Mouse (Mus musculus) spleen, postnatal 36 days (tissue): ENCODE measurements around the gene Med15.
A peak's percentile ranks its signal among the peaks of the same experiment; 100 is the strongest.

Experiments
- DNase-seq, 2 experiments: peaks; one replicate each; pipeline ENCODE4 v3.0.0; 2022; ENCODE audit warnings: low spot score in 2 of 2, mixed read lengths in 1 of 2

Med15 gene

DNA sequence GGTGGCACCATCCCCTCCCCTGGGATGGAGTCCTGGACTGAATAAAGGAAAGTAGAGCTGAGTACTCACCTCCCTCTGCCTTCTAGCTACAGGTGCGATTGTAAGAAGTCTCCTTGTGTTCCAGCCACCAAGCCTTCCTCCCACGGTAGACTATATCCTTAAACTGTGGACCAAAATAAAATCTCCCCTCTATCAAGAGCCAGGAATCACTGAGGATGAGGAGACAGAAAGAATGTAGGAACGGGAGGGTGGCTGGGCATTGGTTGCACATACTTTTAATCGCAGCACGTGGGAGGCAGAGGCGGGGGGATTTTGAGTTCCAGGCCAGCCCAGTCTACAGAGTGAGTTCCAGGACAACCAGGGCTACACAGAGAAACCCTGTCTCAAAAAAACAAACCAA, 260 bp downstream of the Med15 start:
- no peak for DNase-seq

DNA sequence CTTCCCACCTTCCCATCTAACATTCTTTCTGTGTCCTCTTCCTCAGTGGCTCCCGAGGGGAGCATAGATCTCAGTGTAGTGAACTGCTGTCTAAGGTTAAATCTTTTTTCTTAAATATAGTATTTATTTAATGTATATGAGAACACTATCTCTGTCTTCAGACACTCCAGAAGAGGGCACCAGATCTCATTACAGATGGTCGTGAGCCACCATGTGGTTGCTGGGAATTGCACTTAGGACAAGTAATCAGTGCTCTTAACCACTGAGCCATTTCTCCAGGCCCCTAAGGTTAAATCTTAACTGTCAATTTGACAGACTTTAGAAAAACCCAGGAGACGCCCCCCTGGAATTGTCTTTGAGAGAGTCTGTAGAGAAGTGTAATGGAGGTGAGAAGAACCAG, 670 bp downstream of the Med15 start:
- DNase-seq = no peak

DNA sequence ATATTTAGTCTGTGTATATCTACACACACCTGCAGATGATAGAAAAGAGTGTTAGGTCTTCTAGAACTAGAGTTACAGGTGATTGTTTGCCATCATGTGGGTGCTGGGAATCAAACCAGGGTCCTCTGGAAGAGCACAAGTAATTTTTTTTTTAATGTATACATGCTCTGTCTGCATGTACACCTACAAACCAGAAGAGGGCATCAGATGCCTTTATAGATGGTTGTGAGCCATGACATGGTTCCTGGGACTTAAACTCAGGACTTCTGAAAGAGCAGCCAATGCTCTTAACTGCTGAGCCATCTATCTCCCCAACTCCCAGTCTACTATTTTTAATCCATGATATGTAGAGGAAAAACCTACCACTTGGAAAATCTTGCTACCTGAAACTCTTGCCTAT, 2.7 kb downstream of the Med15 start:
- DNase-seq = no peak

DNA sequence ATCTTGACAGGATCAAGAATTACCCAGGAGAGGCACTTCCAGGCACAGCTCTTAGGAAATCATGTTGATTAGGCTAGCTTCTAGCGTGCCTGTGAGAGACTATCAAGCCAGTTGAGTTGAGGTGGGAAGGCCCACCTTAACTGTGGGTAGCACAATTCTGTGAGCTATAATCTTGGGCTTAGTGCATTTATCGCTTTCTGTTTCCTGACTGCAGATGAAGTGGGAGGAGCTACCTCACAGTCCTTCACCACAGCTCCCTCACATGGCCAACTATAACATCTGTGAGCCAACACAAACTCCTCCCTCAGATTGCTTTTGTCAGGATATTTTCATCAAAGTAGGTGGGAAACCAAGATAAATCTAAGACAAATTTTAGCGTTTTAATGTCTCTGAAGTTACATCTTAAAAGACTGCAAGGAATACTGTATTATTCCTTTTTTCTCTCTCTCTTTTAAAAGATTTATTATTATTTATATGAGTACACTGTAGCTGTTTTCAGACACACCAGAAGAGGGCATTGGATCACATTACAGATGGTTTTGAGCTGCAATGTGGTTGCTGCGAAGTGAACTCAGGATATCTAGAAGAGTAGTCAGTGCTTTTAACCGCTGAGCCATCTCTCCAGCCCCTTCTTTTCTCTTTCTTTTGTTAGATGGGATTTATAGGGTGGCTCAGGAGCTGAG, 5.4 kb downstream of the Med15 start:
- peak; percentile 66 to 71 for DNase-seq

DNA sequence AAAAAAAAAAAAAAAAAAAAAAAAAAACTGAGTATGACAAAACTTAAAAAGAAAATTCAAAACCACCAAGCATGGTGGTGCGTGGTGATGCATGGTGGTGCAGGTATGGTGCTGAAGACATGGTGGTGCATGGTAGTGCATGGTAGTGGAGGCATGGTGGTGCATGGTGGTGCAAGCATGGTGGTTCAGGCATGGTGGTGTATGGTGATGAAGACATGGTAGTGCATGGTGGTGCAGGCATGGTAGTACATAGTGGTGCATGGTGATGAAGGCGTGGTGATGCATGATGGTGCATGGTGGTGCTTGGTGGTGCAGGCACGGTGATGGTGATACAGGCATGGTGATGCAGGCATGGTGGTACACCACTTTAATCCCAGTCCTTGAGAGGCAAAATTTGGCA, 8.2 kb downstream of the Med15 start:
- DNase-seq = no peak

DNA sequence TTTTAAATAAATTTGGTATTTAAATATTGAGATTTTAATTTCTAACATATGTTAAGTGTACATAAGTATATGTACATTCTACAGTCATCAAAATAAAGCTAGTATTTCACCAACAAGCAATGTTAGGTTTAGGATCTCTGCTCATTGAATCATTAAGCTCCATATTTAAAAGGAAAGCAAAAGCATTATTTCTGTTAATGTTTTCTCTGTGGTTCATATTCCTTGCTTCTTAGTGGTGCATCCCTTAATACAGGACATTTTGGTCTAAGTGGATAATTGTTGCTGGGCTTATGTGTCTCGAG, 9.4 kb downstream of the Med15 start:
- no peak for DNase-seq

DNA sequence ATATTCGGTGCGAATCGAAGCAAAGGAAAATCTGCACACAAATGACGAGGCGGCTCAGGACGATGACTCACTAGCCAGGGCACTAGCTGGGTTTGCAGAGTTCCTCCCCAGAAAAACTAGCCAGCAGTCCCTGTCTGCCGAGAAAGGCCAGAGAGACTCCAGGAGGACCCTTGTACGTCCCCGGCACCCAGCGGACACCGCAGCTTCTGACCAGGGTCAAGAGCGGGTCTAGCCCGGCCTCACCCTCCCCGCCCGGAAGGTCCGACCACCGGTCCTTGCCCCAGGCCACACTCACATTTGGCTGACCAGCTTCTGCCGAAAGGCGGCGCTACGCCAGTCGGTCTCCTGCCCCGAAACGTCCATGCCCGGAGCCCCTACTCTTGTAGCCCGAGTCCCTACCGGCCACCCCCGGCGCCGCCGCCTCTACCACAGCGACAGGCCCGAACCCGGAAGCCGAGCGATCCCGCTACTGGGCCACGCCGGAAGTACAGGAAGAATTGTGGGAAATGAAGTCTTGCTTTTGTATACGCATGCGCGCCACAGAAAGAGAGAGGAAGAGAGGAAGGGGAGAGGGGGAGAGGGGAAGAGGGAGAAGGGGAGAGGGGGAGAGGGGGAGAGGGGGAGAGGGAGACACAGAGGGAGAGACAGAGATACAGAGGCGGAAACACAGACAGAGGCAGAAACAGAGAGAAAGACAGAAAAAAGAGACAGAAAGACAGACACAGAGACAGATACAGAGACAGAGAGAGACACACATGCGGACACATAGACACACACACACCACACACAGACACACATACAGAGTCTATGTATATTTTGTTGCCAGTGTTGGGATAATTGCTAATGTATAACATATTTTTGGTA, 10.0 kb downstream of the Med15 start:
- peak; percentile 88 to 91 for DNase-seq

DNA sequence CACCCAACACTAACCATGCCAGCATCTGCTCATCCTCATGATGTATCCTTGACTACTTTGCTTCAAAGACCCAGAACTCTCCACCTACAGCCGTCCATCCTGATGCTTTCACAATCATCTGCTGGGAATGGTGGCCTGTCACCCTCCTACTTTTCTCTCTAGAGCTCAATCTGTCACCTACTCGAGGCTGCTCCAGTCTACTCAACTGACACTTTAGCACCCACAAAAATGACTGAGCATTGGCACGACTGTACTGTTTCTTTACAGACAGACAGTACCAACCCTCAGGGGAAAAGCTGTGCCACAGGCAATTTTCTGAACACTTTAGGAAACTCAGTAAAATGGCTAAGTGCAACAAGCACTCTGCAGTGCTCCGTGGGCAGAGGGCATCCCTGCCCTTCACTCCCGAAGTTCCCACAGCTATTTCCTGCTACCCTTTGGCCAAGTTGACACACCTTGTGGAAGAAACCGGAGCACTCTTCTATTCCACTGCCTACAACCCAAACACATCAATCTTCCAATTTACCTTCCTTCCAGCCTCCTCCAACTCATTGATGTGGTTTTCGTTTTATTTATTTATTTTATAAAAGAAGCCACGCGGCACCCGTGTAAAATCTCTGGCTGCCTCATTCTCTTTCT, 10.8 kb downstream of the Med15 start:
- no peak for DNase-seq

DNA sequence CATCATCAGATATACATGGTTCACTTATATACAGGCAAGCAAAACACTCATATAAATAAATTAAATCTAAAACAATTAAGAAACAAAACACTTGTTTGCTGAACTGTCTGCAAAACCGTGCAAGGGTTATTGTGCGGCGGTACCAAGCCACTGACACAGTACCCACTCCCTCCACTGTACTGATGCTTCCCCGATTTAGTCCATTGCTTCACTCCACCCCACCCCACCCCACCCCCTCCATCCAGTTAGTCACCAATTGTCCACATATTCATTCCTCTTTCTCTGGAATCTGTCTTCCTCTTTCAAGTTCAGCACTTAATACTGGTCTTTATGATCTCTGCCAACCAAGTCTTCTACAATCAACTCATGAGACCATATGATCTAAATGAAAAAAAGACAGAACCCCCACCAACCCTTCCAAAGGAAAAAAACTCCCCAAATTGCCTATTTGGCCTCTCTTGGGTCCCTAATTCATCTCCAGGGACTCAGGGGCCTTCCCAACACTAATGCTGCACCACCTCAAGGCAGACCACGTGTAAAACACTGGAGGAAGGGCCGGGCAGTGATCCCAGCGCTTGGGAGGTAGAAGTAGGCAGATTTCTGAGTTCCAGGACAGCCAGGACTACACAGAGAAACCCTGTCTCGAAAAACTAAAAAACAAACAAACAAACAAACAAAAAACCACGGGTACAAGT, 11.4 kb downstream of the Med15 start:
- DNase-seq = no peak

DNA sequence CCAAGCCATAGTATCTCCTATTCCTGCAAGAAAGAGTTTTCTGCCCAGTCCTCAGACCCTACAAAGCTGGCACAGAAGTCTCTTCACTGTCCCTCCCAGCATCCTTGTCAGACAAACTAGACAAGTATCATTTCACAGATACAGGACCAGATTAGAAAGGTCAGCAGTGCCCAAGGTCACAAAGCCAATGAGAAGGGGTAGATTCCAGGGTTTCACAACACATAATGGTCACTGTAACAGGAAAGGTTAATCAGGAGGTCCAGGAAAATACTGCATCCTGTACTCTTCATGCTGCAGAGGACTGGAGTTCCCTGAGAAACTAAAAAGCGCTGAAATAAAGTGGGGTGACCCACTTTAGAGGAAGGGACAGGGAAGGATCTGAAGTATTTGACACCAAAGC, 14.9 kb downstream of the Med15 start:
- DNase-seq = no peak

DNA sequence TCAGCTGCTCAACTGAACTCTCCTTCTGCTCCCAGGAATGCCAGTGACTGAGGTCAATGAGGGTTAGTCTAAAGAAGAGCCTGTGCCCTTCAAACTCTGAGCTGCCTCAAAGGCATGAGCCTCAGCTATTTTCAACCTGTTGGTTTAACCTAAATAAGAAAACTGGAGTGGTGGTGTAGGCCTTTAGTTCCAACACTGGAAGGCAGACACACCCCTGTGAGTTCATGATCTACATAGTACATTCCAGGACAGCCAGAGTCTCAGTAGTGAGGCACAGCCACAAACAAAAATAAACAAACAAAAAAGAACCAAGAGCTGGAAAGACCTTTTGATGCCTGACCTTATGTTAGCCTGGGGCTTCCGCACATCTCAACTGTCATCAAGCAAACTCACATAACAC, 25.1 kb downstream of the Med15 start:
- no peak for DNase-seq

DNA sequence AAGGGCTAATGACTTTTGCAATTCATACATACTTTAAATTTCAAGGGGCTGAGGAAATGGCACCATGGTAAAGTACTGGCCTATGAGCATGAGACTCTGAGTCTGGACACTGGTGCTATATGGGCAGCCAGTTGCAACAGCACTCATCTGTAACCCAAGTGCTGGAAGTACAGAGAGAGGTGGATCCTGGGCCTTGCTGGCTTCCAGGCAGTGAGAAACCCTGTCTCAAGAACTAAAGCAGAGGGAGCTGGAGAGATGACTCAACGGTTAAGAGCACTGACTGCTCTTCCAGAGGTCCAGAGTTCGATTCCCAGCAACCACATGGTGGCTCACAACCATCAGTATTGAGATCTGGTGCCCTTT, 31.7 kb downstream of the Med15 start:
- no peak for DNase-seq

DNA sequence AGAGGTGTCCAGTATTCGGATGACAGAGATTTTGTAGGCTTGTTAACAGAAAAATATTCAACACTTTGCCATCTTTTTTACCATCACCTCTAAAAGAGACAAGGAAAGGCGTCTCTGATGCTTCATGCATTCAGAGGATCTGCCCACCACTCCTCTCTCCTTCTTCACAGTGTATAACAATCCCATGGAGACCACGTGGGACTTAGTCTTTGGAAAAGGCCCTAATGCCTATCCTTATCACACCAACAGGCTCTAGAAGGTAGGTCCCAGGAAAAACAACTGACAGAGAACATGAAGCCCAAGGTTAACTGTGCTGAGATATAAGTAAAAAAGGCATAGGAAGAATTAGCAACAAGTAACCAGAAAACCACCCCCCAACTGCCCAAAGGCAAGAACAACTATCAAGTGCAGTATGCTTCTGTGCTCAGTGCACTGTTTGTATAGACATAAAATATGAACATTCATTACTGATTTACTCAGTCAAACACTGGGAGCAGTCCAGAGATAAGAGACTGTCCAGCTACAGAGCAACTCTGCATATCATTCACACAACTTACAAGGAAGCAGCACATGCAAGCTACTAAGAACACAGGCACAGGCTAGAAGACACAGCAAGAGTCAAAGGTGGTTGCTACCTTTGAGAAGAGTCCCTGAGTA, 32.2 kb downstream of the Med15 start:
- no peak for DNase-seq

DNA sequence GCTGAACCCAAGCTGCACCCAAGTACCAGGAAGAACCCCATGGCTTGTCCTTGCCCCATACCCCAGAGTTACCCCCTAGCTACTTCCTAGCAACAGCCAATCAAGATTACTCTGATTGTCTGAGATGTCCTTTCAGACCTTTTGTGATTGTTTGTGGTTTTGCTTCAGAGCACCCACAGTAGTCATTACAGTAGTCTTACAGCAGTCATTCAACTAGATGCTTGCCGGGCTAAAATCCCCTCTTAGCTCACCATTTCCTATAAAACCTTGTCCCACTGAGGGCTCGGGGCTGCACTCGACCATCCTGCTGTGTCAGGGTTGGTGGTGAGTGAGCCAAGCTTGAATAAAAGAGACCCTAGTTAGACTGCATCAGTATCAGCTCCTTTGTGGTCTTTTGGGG, 37.8 kb downstream of the Med15 start:
- DNase-seq = peak in 1 of 2 experiments; percentile 8

DNA sequence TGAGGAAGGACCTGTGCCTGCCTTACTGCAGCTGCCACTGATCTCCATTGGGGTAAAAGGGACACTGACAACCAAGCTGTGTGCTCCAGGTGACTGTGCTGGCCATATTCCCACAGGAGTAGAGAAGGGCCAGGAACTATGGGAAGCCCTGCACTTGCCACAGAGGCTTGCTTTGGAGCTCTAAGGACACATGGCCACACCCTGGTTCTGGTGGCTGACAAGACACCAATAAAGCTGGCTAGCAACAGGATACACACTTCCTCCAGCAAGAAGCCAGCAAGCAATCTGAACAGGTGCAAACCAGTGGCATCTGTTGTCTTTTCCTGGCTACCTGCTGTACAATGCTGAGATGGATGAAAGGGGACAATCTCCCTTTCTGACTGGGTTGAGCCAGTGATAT, 62.8 kb downstream of the Med15 start:
- DNase-seq = no peak

DNA sequence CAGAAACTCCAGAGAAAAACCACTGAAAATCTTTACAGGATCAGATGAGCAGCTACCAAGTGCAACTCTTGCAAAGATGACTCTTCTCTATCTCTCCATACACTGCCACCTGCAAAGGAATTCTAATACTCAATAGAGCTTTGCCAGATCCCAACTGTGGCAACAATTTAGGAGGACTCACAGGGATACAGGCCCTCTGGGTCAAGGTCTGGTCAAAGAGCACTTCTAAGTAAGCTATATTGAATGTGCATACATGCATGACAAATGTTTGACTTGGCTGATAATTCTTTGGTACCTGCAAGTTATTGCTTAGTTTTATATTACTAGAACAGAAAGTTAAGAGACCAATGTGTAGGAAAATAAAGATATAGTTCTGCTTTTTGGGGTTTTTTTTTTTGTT, 67.1 kb downstream of the Med15 start:
- no peak for DNase-seq

DNA sequence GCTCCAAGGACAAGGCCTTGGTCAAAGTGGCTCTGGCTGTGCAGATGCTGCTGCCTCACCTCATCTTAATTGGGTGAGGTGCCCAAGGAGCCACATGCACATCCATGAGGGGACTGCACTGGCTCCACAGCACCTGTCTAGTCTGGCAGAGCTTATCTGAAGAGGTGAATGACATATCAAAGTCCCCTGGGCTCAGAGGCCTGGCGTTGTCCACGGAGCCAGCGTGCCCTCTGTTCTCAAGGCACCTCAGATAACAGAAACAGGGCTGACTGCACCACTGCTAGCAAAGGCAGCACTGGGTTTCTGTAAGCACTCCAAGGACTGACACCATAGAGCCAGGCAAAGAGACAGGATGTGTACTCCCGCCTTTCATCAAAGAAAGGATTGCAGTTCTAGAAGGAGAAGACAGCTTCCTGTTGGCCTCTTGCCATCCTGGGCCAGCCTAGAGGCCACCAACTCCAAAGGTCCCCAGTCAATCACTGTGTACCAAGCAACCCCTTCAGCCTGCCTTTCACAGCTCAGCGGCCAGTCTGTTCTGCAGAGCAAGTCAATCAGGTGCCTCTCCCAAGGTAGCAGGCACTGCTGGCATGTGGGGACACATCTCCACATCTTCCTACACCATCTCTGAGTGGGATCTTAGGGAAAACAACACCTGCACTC, 76.3 kb downstream of the Med15 start:
- DNase-seq = no peak

DNA sequence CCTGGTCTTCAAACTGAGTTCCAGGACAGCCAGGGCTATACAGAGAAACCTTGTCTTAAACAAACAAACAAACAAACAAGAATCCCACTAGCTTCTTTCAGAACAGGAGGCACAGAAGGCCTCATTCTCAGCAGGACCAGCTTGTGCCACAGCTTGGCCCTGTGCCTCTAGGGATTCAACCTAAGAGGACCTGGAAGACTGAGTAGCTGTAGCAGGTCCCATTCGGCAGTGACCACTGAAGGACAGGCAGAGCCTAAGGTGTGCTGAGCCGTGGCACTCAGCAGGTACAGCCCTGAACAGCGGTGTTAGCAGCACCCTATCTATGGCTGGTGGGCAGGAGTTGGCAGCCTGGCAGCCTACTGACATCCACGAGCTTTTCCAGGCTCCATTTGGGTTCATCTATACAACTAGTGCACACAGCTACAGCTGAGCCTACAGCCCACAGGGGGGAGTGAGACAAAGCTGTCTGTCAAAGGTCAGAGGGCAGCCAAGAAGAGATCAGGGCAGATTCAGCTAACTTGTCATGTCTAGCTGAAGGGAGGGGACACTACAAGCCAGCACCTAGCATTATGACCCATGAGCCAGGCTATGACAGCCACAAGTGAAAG, 78.4 kb downstream of the Med15 start:
- no peak for DNase-seq

DNA sequence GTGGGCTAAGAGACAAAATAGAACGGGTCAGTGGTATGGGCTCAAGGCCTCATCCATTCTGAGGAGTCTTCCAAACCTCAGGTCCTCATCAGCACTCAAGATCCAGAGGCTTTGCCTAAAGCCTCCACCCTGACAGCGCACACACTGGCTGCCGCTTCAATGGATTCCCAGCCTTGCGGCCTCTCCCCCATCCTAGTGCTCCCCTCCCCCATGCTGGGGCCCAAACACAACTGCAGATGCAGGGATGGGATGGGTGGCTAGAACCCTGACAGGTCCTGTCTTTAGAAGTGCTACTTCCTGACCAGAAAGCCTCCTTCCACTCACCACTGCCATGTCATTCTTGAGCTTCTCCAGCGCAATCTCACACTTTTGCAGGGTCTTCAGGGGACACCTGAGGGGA, 79.1 kb downstream of the Med15 start:
- no peak for DNase-seq

DNA sequence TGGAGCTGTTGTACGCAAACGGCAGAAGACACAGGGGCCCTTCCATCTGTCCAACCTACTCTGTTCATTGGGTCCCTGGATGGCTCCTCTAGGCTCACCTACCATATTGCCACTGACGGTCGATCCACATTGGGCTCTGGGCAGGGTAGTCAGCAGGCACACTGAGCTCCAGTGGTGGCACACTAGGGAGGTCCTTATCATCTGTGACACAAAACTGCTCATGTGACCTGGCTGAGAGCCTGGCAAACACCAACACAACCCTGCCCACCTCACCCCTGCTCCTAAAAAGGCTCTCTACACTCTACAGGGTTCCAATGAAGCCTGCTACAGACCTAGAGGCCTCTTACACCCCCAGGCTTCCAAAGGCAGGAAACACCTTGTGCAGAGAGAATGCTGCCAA, 80.1 kb downstream of the Med15 start:
- DNase-seq = peak; percentile 22 to 36

DNA sequence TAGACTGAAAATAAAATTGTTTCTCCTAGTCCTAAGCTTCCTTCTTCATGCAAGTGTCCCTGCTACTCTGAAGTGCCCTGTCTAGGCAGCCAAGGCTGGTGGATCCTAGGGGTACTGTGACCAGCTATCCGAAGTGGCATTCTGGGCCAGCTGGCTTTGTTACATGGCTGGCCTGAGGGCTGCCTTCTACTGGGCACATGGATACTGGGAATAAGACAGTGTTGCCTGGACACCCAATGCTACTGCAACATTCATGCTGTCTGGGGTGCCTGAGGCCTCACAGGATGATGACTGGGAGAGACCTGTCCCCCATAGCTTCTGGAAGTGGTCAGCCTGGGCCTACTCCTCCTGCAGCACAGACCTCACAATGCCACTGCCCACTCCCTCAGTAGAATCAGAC, 82.0 kb downstream of the Med15 start:
- no peak for DNase-seq
